Mouse (Mus musculus) forebrain, embryonic 15.5 days (tissue): ENCODE results near the gene Gm49383. TPM values are rescaled to one million over a fixed set of nuclear protein-coding genes. Genes with fewer than 3 reads are reported as not detected.
A peak's percentile ranks its signal among the peaks of the same experiment; 100 is the strongest.

Experiments used
- ATAC-seq: fragments of 200-750 bp; cut with Nextera tagmentation; replicated peaks from 2 replicates; pipeline ENCODE4 v1.8.0; 2017; ENCODE audit warnings: mild to moderate bottlenecking, moderate TSS enrichment, moderate library complexity
- H3K27ac ChIP-seq: fragments of 300-500 bp; sonication (generic); replicated peaks from 2 replicates; pipeline ENCODE4 v1.5.1; 2015; ENCODE audit warnings: mild to moderate bottlenecking, inconsistent platforms
- H3K27me3 ChIP-seq: fragments of 300-500 bp; sonication (generic); 2 replicates; pipeline ENCODE4 v1.6.1; 2015; ENCODE audit warnings: inconsistent platforms
- H3K36me3 ChIP-seq: fragments of 300-500 bp; sonication (generic); 2 replicates; pipeline ENCODE4 v1.6.1; 2015; ENCODE audit warnings: mild to moderate bottlenecking, inconsistent platforms
- H3K4me1 ChIP-seq: fragments of 300-500 bp; sonication (generic); 2 replicates; pipeline ENCODE4 v1.6.1; 2015; ENCODE audit warnings: inconsistent platforms
- H3K4me2 ChIP-seq: fragments of 300-500 bp; sonication (generic); replicated peaks from 2 replicates; pipeline ENCODE4 v1.6.1; 2015; ENCODE audit warnings: mild to moderate bottlenecking, inconsistent platforms
- H3K4me3 ChIP-seq: fragments of 300-500 bp; sonication (generic); 2 replicates; pipeline ENCODE4 v1.5.1; 2015; ENCODE audit warnings: mild to moderate bottlenecking, inconsistent platforms
- H3K9ac ChIP-seq: fragments of 300-500 bp; sonication (generic); replicated peaks from 2 replicates; pipeline ENCODE4 v1.6.1; 2015; ENCODE audit warnings: mild to moderate bottlenecking, inconsistent platforms
- H3K9me3 ChIP-seq: fragments of 300-500 bp; sonication (generic); 2 replicates; pipeline ENCODE4 v1.6.1; 2016; ENCODE audit warnings: inconsistent platforms
- WGBS: fragments of 180-500 bp; shearing (Covaris S2); methylation state at CpG from one replicate; pipeline ENCODE4 v1.1.7; 2015; ENCODE audit warnings: mixed read lengths; 5-methylcytosine and 5-hydroxymethylcytosine counted together
- microRNA-seq: library from miRNA; unstranded; fragments of <30 nt; microRNA quantifications from one replicate; pipeline ENCODE4, GENCODE M21; 2016
- polyA plus RNA-seq: library from polyadenylated mRNA; unstranded; fragments of >200 nt; fragmentation: Nextera tagmentation; extraction: Ambion mirVana; gene quantifications from 2 replicates; pipeline ENCODE4 v1.2.1, GENCODE M21; 2015

Gm49383 gene
- polyA plus RNA-seq, 1 experiment from 2014 or later: 21.5 TPM

GRCm38 (mm10) chr12:69158366-69158764 lies 38.5 kb downstream of the Gm49383 start:
- Histone ChIP-seq H3K9me3 (no peaks in the 10 kb centered on the region), H3K27ac (peak overlapping the region; percentile 94)
- under 1% methylated on average over 19 of the region's 19 CpGs for WGBS

GRCm38 (mm10) chr12:69157107-69157506 lies 39.8 kb downstream of the Gm49383 start:
- ATAC-seq: no peak
- H3K27ac ChIP-seq: no peak overlapping the region
- whole genome bisulfite sequencing: 96% methylated on average over 2 of the region's 2 CpGs
- no peak overlapping the region for H3K9ac ChIP-seq
- peaks cover 13% of the 10 kb centered on the region for H3K4me1 ChIP-seq
- H3K9me3 ChIP-seq: no peaks in the 10 kb centered on the region
- H3K4me2 ChIP-seq: no peak overlapping the region
- H3K36me3 ChIP-seq: peaks cover 21% of the 10 kb centered on the region
- peak overlapping the region; percentile 59; the same call in 1 of the 2 replicates for H3K4me3 ChIP-seq
- no peaks in the 10 kb centered on the region for H3K27me3 ChIP-seq

More at GRCm38 (mm10) chr12:69158366-69158764, 38.5 kb downstream of the Gm49383 start:
- Histone ChIP-seq H3K27me3 (no peaks in the 10 kb centered on the region), H3K9ac (peak overlapping the region; percentile 77), H3K4me1 (peaks cover 13% of the 10 kb centered on the region), H3K4me2 (peak overlapping the region; percentile 51), H3K4me3 (peak overlapping the region; percentile 59), H3K36me3 (peaks cover 21% of the 10 kb centered on the region)
- ATAC-seq: no peak

GRCm38 (mm10) chr12:69156436-69156835 lies 40.5 kb downstream of the Gm49383 start:
- Histone ChIP-seq H3K27me3 (no peaks in the 10 kb centered on the region), H3K4me2 (no peak overlapping the region), H3K36me3 (peaks cover 21% of the 10 kb centered on the region), H3K27ac (no peak overlapping the region), H3K4me1 (peaks cover 13% of the 10 kb centered on the region), H3K4me3 (no peak overlapping the region), H3K9ac (no peak overlapping the region), H3K9me3 (no peaks in the 10 kb centered on the region)
- 90% methylated on average over 4 of the region's 4 CpGs for WGBS
- no peak for ATAC-seq

GRCm38 (mm10) chr12:69155923-69156322 lies 41.0 kb downstream of the Gm49383 start:
- Histone ChIP-seq H3K4me2 (no peak overlapping the region), H3K4me1 (peaks cover 13% of the 10 kb centered on the region), H3K27ac (no peak overlapping the region), H3K4me3 (no peak overlapping the region), H3K36me3 (peaks cover 21% of the 10 kb centered on the region), H3K9ac (no peak overlapping the region), H3K9me3 (no peaks in the 10 kb centered on the region), H3K27me3 (no peaks in the 10 kb centered on the region)
- ATAC-seq: no peak
- 85% methylated on average over 2 of the region's 2 CpGs for WGBS

- Histone ChIP-seq H3K27ac (no peak overlapping the region), H3K27me3 (no peaks in the 10 kb centered on the region), H3K4me3 (no peak overlapping the region), H3K4me2 (no peak overlapping the region), H3K36me3 (no peaks in the 10 kb centered on the region), H3K4me1 (no peaks in the 10 kb centered on the region), H3K9ac (no peak overlapping the region), H3K9me3 (no peaks in the 10 kb centered on the region)
- ATAC-seq: no peak
- 84% methylated on average over 13 of the region's 13 CpGs for WGBS
Observed at GRCm38 (mm10) chr12:69150049-69150448, 46.9 kb downstream of the Gm49383 start.

GRCm38 (mm10) chr12:69147166-69147735 lies 49.7 kb downstream of the Gm49383 start:
- Histone ChIP-seq H3K4me2 (no peak overlapping the region), H3K27me3 (no peaks in the 10 kb centered on the region), H3K36me3 (no peaks in the 10 kb centered on the region), H3K9ac (no peak overlapping the region), H3K4me3 (no peak overlapping the region), H3K27ac (no peak overlapping the region), H3K9me3 (no peaks in the 10 kb centered on the region), H3K4me1 (no peaks in the 10 kb centered on the region)
- ATAC-seq: no peak
- 95% methylated on average over 5 of the region's 5 CpGs for WGBS

- Histone ChIP-seq H3K4me1 (no peaks in the 10 kb centered on the region), H3K4me2 (no peak overlapping the region), H3K36me3 (no peaks in the 10 kb centered on the region), H3K9ac (no peak overlapping the region), H3K4me3 (no peak overlapping the region), H3K27ac (no peak overlapping the region), H3K27me3 (no peaks in the 10 kb centered on the region), H3K9me3 (no peaks in the 10 kb centered on the region)
- 79% methylated on average over 6 of the region's 6 CpGs for WGBS
- no peak for ATAC-seq
Observed at GRCm38 (mm10) chr12:69143460-69143859, 53.4 kb downstream of the Gm49383 start.

GRCm38 (mm10) chr12:69139841-69140240 lies 57.1 kb downstream of the Gm49383 start:
- Histone ChIP-seq H3K27me3 (no peaks in the 10 kb centered on the region), H3K36me3 (no peaks in the 10 kb centered on the region), H3K9ac (no peak overlapping the region), H3K27ac (no peak overlapping the region), H3K4me3 (no peak overlapping the region), H3K4me2 (no peak overlapping the region), H3K4me1 (no peaks in the 10 kb centered on the region), H3K9me3 (no peaks in the 10 kb centered on the region)
- ATAC-seq: no peak; the same call in 1 of the 2 replicates
- WGBS: 91% methylated on average over 7 of the region's 7 CpGs

- no peak for ATAC-seq
- Histone ChIP-seq H3K36me3 (no peaks in the 10 kb centered on the region), H3K27ac (no peak overlapping the region), H3K9ac (no peak overlapping the region), H3K9me3 (no peaks in the 10 kb centered on the region), H3K4me1 (no peaks in the 10 kb centered on the region), H3K4me3 (no peak overlapping the region), H3K27me3 (no peaks in the 10 kb centered on the region), H3K4me2 (no peak overlapping the region)
- WGBS: 83% methylated on average over 3 of the region's 3 CpGs
Observed at GRCm38 (mm10) chr12:69139201-69139600, 57.7 kb downstream of the Gm49383 start.

Small RNA genes lying within 50 kb of the gene (microRNA-seq; reads per million reads assigned to microRNA genes)
- gene Gm47287 (not detected), gene Gm47295 (1.5 reads per million)

Other genes starting within 250 kb of the Gm49383 start
- 1,221 and 1,345 TPM in 2 replicates for gene Rps29, start 37.9 kb downstream of the Gm49383 start, polyA plus RNA-seq
- 12.0 and 13.1 TPM in 2 replicates for gene Lrr1, start 28.3 kb downstream of the Gm49383 start, polyA plus RNA-seq
- gene Rpl36al, start 13.0 kb downstream of the Gm49383 start, polyA plus RNA-seq: 316 and 338 TPM in 2 replicates
- gene Mgat2, start 12.9 kb downstream of the Gm49383 start, polyA plus RNA-seq: 40.2 and 40.5 TPM in 2 replicates
- gene Dnaaf2, start 1.3 kb upstream of the Gm49383 start, polyA plus RNA-seq: 10.1 and 10.9 TPM in 2 replicates
- 18.1 and 19.3 TPM in 2 replicates for gene Gm49384, start 7.2 kb upstream of the Gm49383 start, polyA plus RNA-seq
- 10.0 and 10.7 TPM in 2 replicates for gene Pole2, start 31.1 kb upstream of the Gm49383 start, polyA plus RNA-seq
- gene Klhdc1, start 44.1 kb upstream of the Gm49383 start, polyA plus RNA-seq: 9.7 and 10.5 TPM in 2 replicates
- gene Klhdc2, start 99.6 kb upstream of the Gm49383 start, polyA plus RNA-seq: 288 and 290 TPM in 2 replicates
- 91.3 and 91.8 TPM in 2 replicates for gene Nemf, start 160.1 kb upstream of the Gm49383 start, polyA plus RNA-seq
- 32.1 and 33.0 TPM in 2 replicates for gene Arf6, start 175.0 kb upstream of the Gm49383 start, polyA plus RNA-seq
- gene Gm9887, start 175.4 kb upstream of the Gm49383 start, polyA plus RNA-seq: 1.0 and 1.1 TPM in 2 replicates